Mouse (Mus musculus): ENCODE results near the gene Fam118b.

- no peak for TF ChIP-seq GATA1 (IDR thresholded peaks at IDR 0.05; ENCODE audit: low read length)
- no peak for TF ChIP-seq TAL1 (IDR thresholded peaks at IDR 0.05; ENCODE audit: low read length)
Observed at GRCm38 (mm10) chr9:35238371-35238770, 29.2 kb downstream of the Fam118b start.

All from erythroblast, embryonic 14.5 days (primary cell).